Mouse (Mus musculus): ENCODE results near the gene Gm9964.
"Not testable (repeated sequence)": the region's sequence is repeated elsewhere in the genome, so short reads cannot be mapped to it uniquely, and the experiment has no call there.

The Gm9964 gene

DNA sequence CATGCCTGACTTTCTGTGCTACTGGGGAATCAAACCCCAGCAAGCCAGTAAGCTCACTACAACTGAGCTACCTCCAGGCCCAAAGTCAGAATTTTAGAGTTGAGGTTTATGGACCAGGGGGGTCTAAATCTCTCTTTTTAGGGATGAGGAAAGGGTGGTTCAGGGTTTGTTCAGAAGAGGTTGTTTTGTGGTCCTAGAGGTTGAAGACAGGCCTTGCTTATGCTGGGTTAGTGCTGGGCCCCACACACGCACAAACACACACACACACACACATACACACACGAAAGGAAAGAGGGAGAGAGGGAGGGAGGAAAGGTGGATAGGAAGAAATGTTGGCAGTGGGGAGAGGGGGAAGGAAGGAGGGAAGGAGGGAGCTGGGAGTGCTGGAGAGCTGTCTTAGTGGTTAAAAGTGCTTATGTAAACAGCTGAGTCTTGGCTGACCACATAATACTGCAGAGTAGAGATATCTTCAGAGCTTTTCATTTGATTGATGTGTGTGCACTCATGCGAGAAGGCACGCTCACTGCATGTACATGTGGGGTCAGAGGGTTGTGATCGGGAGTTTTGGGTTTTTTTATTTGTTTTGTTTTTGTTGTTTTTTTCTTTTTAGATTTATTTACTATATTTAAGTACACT lies at the start of gene Gm9964:
Gene Gm9964 (minus strand): TSS at position 51 of the 636 bp plus-strand sequence.
- no peak for DNase-seq (ENCODE audit: low read depth in 2 of 2, low spot score in 2 of 2)

DNA sequence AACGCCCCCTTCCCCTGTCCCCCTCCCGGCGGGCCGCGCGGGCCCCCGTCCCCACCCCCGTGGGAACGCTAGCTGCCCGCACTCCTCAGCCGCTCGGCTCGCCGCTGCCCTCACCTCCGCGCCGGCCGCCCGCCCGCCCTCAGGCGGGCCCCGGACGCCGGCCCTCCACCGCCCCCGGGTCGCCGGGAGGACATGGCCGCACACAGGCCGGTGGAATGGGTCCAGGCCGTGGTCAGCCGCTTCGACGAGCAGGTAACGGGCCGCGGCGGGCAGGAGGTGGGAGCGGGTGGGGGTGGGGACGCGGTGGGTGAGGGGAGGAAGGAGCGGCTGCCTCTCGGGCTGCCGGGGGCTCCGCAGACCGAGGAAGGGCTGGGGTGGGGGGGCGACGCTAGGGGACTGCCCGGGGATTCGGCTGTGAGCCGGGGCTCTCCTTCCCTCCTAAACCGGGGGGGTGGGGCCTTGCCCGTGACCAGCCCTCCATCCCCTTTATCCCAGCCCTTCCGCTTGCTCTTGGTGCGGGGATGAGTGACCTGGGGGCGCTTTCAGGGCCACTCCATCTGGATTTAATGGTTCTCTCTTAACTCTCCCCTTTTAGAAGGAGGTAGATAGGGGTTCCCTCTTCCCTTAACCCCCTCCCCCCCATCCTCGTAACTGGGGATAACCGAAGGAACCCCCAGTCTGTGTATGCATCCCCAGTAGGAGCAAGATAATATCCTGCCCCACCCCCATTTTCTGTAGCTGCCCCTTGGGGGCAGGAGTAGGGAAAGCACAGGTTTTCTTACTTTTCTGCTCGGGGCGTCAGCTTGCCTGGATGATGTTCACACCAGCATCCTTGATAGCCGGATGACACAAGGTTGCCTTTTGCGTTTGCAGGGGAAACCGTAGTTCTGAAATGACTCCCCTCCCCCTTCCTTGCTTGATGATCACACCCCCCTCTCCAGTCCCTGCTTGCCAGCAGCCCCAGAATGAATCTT lies 43.4 kb upstream of the Gm9964 start:
- peak; percentile 8 to 26 for DNase-seq (ENCODE audit: low read depth in 2 of 2, low spot score in 2 of 2)

DNA sequence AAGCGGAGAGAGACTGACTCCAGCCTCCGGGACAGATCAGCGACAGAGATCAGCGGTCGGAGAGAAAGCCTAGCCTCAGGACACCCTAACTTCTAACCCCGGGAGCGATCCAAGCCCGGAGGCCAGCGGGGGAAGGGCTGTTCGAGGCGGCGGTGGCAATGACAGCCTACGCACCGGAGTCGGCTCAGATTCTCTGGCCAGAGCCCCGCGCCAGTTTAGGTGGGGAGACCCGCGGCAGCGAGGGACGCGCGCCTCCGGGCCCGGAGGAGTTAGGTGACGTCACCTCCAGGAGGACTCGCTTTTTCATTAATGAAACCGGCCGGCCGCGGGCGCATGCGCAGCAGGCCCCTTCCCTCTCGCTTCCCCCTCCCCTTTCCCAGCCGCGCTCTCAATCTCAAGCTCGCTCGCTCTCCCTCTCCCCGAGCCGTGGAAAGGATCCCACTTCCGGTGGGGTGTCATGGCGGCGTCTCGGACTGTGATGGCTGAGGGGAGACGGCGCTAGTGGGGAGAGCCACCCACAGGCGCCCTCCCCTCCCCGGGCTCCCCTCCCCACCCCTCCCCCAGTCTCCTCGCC lies 42.6 kb upstream of the Gm9964 start, which contains the start of gene Nf1:
Gene Nf1 (plus strand): TSS at position 460 of the 574 bp plus-strand sequence.
- peak; percentile 61 to 76 for DNase-seq (ENCODE audit: low read depth in 2 of 2, low spot score in 2 of 2)

DNA sequence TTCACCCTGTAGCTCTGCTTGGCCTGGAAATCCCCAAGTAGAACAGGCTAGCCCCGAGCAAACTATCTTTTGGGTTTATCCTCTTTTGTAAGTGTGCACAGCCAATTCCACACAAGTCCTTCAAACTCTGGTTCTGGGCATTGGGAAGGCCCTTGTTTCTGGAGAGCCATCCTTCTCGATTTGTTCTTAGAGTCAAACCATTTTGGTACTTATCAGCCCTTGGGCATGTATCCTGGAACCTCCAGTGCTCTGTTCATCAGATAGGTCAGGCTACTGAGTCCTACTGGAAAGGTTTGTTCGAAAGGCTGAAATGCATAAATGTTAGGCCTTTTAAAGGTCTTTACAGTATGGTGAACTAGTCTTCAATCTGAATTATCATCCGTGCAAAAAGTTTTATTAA lies 41.9 kb upstream of the Gm9964 start:
- no peak for DNase-seq (ENCODE audit: low read depth in 2 of 2, low spot score in 2 of 2)

DNA sequence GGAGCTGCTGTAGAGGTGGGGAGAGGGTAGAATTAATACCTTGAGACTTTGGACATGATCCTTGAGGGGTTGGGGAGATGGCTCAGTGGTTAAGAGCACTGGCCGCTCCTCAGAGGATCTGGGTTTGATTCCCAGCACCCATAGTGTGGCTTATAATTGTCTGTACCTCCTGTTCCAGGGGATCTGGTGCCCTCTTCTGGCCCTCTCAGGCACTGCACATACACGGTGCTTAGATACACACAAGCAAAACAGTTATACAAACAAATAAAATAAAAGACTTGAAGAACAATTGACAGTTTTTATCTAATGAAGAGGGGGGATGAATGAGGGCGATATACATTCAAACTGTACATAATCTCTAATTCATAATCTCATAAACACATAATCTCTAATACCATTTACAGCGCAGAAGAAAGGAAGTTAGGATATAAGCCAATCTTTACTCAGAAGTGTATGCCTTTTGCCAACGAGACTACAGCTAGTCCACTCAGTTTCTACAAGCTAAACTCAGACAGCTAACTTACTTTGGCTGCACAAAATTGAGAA lies 40.1 kb upstream of the Gm9964 start:
- peak in 1 of 2 experiments; percentile 47 for DNase-seq (ENCODE audit: low read depth in 2 of 2, low spot score in 2 of 2)

DNA sequence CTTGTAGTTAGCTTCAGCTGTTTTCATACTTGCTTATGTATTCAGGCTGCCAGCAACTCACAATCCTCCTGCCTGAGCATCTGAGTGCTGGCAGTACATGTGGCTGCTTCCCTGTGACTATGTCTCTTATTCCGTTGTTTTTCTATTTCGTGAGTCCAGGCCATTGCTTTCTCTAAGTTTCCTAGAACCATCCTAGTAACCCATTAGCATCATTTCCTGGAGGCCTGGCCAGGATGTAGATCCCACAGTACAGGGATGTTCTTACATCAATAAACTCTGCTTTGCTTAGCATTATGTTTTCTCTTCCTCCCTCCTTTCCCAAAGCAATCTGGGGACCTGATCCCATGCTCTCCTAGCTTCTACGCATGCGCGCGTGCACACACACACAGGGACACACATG lies 38.4 kb upstream of the Gm9964 start:
- no peak for DNase-seq (ENCODE audit: low read depth in 2 of 2, low spot score in 2 of 2)

DNA sequence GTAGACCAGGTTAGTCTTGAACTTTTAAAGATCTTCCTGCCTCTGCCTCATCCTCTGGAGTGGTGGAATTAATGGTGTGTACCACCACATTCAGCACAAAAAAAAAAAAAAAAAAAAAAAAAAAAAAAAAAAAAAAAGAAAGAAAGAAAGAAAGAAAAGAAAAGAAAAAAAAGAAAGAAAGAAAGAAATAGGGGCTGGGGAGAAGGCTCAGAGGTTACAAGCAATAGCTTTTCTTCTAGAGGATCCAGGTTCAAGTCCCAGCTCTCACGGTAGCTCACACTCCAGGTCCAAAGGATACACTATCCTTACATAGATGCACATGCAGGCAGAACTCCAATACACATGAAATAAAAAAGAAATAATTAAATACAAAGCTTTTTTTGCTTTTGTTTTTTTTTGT lies 32.9 kb upstream of the Gm9964 start:
- no peak for DNase-seq (ENCODE audit: low read depth in 2 of 2, low spot score in 2 of 2)

DNA sequence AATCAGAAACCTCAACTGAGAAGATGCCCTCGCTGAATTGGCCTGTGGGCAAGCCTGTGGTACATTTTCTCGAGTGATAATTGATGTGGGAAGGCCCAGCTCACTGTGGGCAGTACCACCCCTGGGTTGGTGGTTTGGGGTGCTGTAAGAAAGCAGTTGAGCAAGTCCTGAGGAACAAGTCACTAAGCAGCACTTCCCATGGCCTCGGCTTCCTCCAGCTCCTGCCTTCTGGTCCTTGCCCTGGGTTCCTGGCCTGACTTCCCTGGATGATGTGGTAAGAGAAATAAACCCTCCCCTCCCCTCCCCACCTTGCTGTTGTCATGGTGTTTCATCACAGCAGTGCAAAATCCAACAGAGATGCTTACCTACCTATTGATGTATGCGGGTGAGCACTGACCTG lies 31.4 kb upstream of the Gm9964 start:
- no peak for DNase-seq (ENCODE audit: low read depth in 2 of 2, low spot score in 2 of 2)

DNA sequence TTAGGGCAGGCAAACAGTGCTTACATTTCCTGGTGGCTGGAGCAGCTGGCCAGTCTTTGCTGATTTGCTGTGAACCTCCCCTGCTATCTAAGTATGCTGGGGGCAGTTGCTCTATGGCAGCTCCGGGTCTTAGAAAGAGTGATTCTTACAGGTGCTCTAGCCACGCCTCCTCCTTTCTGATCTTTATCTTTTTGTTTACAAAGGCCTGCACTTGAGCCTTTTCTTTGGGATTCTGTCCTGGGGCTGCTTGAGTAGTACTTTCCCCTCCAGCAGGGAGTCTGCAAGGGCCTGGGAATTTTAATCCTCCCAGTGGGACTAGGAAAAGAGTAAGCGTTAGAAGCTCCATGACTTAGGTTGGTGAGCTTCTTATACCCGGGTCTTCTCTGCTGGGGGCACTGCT lies 30.4 kb upstream of the Gm9964 start:
- DNase-seq (ENCODE audit: low read depth in 2 of 2, low spot score in 2 of 2) = no peak

DNA sequence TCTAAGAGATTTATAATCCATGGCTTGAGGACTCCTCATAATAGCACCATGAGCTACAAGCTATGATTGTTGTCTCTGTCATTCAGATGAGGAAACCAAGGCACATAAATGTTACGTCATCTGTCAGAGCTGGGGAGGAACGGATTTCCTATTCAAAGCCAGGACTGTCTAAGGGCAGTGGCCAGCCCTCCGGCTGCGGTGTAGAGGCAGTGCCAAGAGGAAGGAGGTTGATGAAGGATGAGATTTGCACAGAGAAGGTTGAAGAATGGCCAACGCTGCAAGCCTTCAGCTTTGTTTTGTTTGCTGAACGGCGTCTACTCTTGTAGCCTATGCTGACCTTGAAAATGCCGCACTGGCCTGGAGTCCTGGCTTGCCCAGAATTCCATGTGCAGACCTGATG lies 29.0 kb upstream of the Gm9964 start:
- no peak for DNase-seq (ENCODE audit: low read depth in 2 of 2, low spot score in 2 of 2)

DNA sequence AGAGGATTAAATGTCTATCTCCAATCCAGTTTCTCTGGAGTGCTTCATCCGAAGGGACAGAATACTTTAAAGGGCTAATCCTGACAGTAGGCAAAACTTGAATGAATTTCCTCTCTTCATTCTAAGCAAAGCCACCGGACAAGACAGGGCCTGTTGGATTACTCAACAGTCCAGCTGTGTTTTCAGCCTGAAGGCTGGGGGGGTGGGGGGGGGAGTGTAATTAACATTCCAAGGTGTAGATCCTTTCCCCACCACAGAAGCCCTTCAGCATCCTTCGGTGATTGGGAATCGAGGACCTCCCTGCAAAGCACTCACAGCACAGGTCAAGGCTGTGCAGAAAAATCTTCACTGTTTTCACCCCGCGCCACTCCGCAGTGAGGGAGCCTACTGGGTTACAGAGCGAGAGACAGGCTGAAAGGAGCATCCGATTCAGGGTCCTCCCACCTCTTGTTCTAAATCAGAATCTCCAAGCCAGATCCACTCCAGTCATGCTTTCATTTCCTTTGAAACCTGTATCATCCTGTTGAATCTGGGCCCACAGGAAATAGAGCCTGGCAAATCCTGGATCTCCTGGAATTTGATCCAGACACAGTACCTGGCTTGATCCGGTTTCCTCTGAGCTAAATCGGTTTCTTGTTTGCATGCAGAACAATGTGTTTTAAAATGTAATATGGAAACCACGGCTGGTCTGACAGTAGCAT lies 27.4 kb upstream of the Gm9964 start:
- no peak for DNase-seq (ENCODE audit: low read depth in 2 of 2, low spot score in 2 of 2)

DNA sequence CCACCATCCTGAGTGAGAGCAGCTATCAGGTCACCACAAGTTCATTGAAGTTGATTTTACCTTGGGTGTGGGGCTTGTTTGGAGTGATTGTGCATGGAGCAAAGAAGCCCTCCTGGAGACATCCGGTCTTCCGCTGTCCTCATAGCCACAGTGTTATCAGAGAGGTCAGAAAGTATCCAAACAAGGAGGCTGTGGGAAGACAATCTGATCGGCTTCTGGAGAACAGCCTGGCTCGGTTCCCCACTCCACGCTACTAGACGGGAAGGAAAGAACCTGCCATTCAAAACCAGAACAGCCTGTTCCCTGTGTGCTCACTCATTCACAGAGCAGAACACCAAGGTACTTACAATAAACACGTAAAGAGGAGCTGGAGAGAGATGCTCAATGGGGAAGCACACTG lies 23.1 kb upstream of the Gm9964 start:
- no peak for DNase-seq (ENCODE audit: low read depth in 2 of 2, low spot score in 2 of 2)

DNA sequence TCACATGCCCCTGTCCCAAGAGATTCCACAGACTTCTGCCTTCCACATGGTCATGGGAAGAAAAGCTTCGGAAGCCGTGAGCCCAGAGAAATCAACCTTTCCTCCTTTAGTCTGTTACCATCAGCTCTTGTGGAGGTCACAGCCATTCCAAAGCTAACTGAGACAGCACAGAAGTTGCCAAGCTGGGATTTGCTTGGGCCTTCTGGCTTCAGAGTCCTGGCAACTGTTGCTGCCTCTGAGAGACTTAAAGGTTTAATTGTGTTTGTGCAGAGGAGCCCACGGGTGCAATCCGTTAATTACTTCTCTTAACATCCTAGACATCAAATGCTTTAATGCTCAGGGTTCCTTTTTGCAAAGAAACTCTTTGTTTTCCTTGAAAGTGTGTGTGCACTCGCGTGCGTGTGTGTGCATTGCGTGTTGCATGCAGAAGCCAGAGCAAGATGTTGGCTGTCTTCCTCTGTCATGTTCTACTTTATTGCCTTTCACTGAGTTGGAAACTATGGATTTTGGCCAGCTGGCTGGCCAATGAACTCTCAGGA lies 20.2 kb upstream of the Gm9964 start:
- no peak for DNase-seq (ENCODE audit: low read depth in 2 of 2, low spot score in 2 of 2)

DNA sequence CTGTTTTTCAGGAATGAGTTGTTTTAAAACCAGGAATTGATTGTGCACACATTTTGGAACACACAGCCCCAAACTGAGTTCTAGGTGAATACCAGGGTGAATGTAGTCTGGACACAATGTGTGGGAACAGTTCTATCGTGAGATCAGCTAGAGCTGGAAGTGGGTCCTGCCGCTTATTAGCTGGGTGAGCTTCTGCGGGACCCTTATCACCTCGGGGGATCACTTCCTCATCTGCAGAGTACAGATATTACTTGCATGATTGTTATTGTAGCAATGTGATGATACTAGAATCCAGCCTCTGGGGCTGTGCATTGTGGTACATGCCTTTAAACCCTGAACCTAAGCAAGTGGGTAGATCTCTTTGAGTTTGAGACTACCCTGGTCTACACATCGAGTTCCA lies 13.8 kb upstream of the Gm9964 start:
- DNase-seq (ENCODE audit: low read depth in 2 of 2, low spot score in 2 of 2) = no peak

DNA sequence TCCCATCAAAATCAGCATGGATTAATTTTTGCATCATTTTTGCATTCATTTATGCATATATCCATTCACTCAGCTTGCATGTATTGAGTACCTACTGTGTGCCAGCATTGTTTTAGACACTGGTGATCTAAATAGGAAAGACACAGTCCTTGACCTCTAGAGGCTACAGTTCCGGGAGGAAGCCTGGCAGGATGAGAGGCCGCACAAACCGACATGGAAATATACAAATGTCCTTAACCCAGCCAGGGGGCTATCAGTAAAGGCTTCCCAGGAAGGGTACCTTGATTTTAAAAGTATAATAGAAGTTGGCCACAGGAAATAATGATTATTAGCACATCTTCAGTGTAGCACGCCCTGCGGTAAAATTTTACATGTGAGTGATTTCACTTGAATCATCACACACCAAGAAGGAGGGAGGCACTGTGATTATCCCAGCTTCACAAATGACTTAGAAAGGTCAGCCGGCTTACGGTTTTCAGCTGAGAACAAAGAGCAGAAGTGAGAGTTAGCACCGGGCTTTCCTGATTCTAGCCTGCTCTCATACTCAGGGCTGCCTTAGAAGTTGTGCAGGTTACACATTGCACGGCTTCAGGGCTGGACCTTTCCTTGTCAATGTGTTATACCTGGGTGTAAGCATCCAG lies 11.0 kb upstream of the Gm9964 start:
- DNase-seq (ENCODE audit: low read depth in 2 of 2, low spot score in 2 of 2) = no peak

DNA sequence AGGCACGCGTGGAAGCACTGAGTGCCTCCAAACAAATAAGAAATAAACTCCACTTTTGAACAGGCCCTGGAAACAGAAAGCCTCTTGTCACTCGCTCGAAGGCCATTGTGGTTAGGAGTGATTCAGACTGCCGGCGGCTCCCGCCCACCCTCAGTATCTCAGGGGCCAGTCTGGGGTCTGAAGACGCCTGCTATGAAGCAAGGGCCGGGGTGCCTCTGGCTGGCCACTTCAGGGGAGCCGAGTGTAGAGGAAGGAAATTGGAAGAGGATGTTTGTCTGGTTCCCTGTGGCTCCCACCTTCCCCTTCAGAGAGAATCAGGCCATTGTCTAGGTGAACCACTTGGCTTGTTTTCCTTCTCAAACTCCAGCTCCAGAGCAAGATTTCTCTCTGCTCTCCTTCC lies 10.3 kb upstream of the Gm9964 start:
- no peak for DNase-seq (ENCODE audit: low read depth in 2 of 2, low spot score in 2 of 2)

DNA sequence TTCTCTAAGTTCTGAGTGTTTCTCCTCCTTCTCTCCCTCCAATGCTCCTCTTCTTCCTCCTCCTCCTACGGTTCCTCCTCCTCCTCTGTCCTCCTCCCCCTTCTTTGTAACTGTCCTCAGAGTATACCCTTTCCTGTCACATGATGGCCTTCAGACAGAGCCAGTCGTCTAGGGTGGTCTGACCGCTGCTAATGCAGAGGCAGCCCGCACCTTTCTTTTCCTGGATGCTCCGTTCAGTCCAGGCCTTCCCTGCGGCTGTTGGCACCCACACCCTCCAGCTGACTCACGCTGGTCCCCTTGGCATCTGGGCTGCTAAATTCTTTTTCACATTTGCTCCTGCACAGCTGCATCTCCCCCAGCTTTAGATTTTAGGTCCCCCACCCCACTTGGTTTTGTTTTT lies 9.8 kb upstream of the Gm9964 start:
- DNase-seq (ENCODE audit: low read depth in 2 of 2, low spot score in 2 of 2) = no peak

DNA sequence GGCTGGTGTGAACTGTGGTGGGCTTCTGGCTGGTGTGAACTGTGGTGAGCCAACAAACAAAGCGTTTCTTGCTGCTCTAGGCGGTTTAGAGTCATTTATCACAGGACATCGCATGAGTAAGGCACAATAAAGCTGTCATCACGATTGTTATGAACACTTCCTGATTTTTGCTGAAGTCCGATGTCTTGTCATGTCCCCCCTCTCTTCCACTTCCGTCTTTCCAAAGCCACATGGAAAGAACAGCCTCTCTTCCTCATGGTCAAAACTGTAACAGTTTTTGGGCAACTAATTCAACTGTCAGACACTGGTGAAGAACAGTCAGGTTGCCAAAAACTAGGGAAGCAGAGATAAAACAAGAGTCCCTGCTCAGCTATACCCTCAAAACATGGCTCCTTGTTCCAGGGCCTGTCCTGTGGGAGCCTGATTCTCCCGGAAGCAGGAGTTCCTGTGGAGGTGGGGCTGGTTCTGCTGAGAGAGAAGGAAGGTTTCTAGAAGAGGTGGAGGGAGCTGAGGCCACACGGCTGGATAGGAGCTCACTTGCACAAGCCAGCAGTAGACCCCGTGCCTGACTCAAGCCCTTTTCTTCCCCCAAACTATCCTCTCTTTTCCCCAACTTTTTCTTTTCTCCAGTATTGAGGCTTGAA lies 9.1 kb upstream of the Gm9964 start:
- DNase-seq (ENCODE audit: low read depth in 2 of 2, low spot score in 2 of 2) = no peak

DNA sequence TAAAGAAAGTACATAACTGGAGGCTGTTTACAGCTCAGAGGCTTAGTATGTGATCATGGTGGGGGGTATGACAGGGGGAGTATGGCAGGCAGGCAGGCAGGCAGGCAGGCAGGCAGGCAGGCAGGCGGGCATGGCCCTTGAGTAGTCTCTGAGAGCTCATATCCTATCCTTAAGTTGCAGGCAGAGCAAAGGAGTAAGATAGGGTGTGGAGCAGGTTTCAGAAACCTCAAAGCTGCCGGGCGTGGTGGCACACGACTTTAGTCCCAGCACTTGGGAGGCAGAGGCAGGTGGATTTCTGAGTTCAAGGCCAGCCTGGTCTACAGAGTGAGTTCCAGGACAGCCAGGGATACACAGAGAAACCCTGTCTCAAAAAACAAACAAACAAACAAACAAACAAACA lies 7.5 kb upstream of the Gm9964 start:
- DNase-seq (ENCODE audit: low read depth in 2 of 2, low spot score in 2 of 2) = not testable (repeated sequence)

DNA sequence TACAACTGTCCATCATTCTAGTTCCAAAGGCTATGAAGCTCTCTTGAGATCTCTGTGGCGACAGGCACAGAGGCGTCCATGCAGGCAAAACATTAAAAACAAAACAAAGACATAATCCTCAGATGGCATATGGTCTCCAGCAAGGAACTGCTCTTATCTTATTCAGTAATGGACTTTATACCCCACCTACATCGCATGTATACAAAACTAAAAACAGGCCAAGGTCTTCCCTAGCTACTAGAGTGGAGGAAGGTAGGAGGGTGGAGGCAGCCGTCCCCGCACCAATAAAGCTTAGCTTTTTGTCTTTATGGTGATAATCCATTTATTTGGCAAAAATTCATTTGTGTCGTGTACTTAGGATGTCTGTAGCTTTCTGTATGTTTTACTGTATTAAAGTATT lies 6.4 kb upstream of the Gm9964 start:
- DNase-seq (ENCODE audit: low read depth in 2 of 2, low spot score in 2 of 2) = no peak

All from CD8-positive naive resting alpha-beta T cell, adult 2 months (primary cell).